Mouse (Mus musculus) kidney, adult 2 months (tissue): ENCODE results near the gene Zglp1.

Experiments used
- CTCF ChIP-seq: fragments of 200-500 bp; conservative IDR thresholded peaks from 2 replicates; pipeline ENCODE4 v1.5.1; 2011; ENCODE audit warnings: low read depth, mild to moderate bottlenecking, control low read depth, low read length, moderate library complexity, mixed read lengths; ENCODE audit not compliant: insufficient read depth, insufficient read length
- POLR2A ChIP-seq: fragments of 200-500 bp; IDR thresholded peaks from one replicate; pipeline ENCODE4 v1.6.1; 2011; ENCODE audit warnings: low read depth, low read length, control low read depth

- TF ChIP-seq POLR2A (no peak), CTCF (no peak)
Observed at GRCm38 (mm10) chr9:21031896-21032351, 35.0 kb downstream of the Zglp1 start, which contains the start of gene Icam5.
